Mouse (Mus musculus): Measurements from ENCODE around the gene Specc1.
A peak's percentile ranks its signal among the peaks of the same experiment; 100 is the strongest.

GRCm38 (mm10) chr11:62265642-62266041 lies 309.1 kb downstream of the Specc1 start:
- no peak for TF ChIP-seq POLR2A (IDR thresholded peaks at IDR 0.05; ENCODE audit: insufficient read length, low read depth)
- TF ChIP-seq MAX (IDR thresholded peaks at IDR 0.05; ENCODE audit: low read depth) = no peak
- TF ChIP-seq TCF12 (IDR thresholded peaks at IDR 0.05; ENCODE audit: insufficient read depth, poor library complexity, severe bottlenecking) = no peak
- no peak for TF ChIP-seq POLR2AphosphoS2 (IDR thresholded peaks at IDR 0.05; ENCODE audit: insufficient read length, low read depth)
- TF ChIP-seq REST (IDR thresholded peaks at IDR 0.05; ENCODE audit: insufficient read depth, insufficient read length) = no peak
- peak in 2 of 3 experiments; percentile 77 to 88 for TF ChIP-seq MYOD1 (IDR thresholded peaks at IDR 0.05; ENCODE audit: control insufficient read depth in 1 of 3, insufficient read length in 2 of 3, low read depth in 2 of 3)
- no peak for TF ChIP-seq USF1 (IDR thresholded peaks at IDR 0.05; ENCODE audit: low read depth)
- TF ChIP-seq TCF3 (IDR thresholded peaks at IDR 0.05; ENCODE audit: insufficient read length, low read depth) = peak; percentile 19
- TF ChIP-seq E2F4 (IDR thresholded peaks at IDR 0.05; ENCODE audit: insufficient read depth) = no peak
- no peak; the same call in 1 of the 2 replicates for TF ChIP-seq CEBPB (IDR thresholded peaks at IDR 0.05; ENCODE audit: insufficient read depth, poor library complexity, severe bottlenecking)
- TF ChIP-seq MYOG (IDR thresholded peaks at IDR 0.05; ENCODE audit: control insufficient read depth in 1 of 3, insufficient read depth in 1 of 3, insufficient read length in 2 of 3, low read depth in 2 of 3) = peak; percentile 51 to 94 (median 89)
- no peak for TF ChIP-seq SRF (IDR thresholded peaks at IDR 0.05; ENCODE audit: control insufficient read depth, insufficient read length, low read depth)

Measured in myocyte (in vitro differentiated cells).